ENCODE assay signal across 9 mouse cellular contexts in the genomic region with DNA sequence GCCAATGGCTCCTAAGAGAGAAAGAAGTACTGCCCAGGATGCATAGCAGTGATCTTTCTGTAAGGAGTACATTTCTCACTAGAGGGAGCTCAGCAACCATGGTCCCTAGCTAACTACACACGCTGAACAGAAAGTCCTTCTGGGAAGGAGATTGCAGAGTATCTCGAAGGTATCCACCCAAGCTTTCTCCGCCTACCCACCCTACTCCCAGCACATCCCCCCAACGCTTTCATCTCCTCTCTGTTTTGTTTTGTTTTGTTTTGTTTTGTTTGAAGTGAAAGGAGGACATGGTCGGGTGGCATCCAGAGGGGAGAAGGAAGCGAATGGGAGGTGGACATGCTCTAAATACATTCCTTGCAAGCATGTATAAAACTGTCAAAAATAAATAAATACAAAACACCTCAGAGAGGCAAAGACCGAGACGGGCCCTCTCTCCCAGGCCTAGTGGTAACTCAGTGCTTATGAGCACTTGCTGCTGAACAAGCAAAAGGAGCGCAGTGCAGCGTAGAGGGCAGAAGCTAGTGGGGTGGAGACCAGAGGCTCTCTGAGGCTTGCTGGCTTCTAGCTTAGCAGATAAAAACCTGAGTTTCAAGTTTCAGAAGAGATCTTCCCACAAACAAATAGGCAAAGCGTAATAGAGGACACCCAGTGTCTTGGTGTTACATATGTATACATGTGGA.
DNase-seq lines count a peak whose midpoint lies in the region; ATAC-seq and TF ChIP-seq lines count a peak whose summit lies in the region.
"Had no signal": no experiment of that assay in that cellular context is flagged by ENCODE, and none has a peak within 500 bp of the region (broad histone marks: within the 10 kb centered on the region; RNA-seq: fewer than 3 reads in every experiment).

No protein-coding gene starts in this region.

- no peaks in the 10 kb centered on the region for H3K36me3 ChIP-seq in hindbrain, embryonic 11.5 days (ENCODE audit: control insufficient read depth, insufficient read depth, low read length)
- no peaks in the 10 kb centered on the region for H3K36me3 ChIP-seq in midbrain, postnatal 0 days (ENCODE audit: insufficient read depth, low read length)

- no peak for ATAC-seq in hindbrain, embryonic 11.5 days (ENCODE audit: low FRiP score)
- ATAC-seq in midbrain, postnatal 0 days (ENCODE audit: low FRiP score), result peak; percentile 63; the same call in 1 of the 2 replicates

- peak overlapping the region; percentile 31 for H3K4me3 ChIP-seq in left cerebral cortex, adult 2 months
- no peak overlapping the region for H3K4me3 ChIP-seq in hindbrain, embryonic 11.5 days (ENCODE audit: low read depth, low read length)
- peak overlapping the region; percentile 15; the same call in 1 of the 2 replicates for H3K4me3 ChIP-seq in midbrain, postnatal 0 days (ENCODE audit: low read depth, low read length)

- H3K27me3 ChIP-seq in hindbrain, embryonic 11.5 days (ENCODE audit: control insufficient read depth, insufficient read depth, low read length), result no peaks in the 10 kb centered on the region
- no peaks in the 10 kb centered on the region for H3K27me3 ChIP-seq in midbrain, postnatal 0 days (ENCODE audit: insufficient read depth, low read length)

- WGBS in hindbrain, embryonic 11.5 days, result 71% methylated on average over 11 of the region's 11 CpGs
- WGBS in midbrain, postnatal 0 days, result 60% methylated on average over 11 of the region's 11 CpGs

- no peak overlapping the region for H3K4me2 ChIP-seq in hindbrain, embryonic 11.5 days (replicated peaks; ENCODE audit: low read depth, low read length)
- H3K4me2 ChIP-seq in midbrain, postnatal 0 days (ENCODE audit: low read depth, low read length, poor library complexity, severe bottlenecking), result peak overlapping the region; percentile 33

- H3K27ac ChIP-seq in left cerebral cortex, adult 2 months, result no peak overlapping the region
- no peak overlapping the region for H3K27ac ChIP-seq in hindbrain, embryonic 11.5 days (ENCODE audit: low read depth, low read length)
- H3K27ac ChIP-seq in midbrain, postnatal 0 days (ENCODE audit: low read depth, low read length), result no peak overlapping the region

- peak; percentile 69 for TF ChIP-seq CTCF in left cerebral cortex, adult 2 months (IDR thresholded peaks at IDR 0.05)
- TF ChIP-seq CTCF in midbrain, postnatal 0 days (IDR thresholded peaks at IDR 0.05), result peak; percentile 74

- peak; percentile 22 for DNase-seq in adrenal gland, adult 2 months
- DNase-seq in adrenal gland, postnatal 10 days, result no peak
- DNase-seq in left cerebral cortex, adult 2 months (ENCODE audit: extremely low spot score in 1 of 2, low spot score in 2 of 2), result no peak
- DNase-seq in left cerebral cortex, postnatal 4 days, result no peak
- DNase-seq in hindbrain, embryonic 11.5 days (ENCODE audit: low spot score), result peak; percentile 4
- DNase-seq in midbrain, postnatal 0 days (ENCODE audit: low spot score), result peak; percentile 71
- no peak for DNase-seq in ovary, postnatal 14 days (ENCODE audit: low spot score)
- DNase-seq in thymus, postnatal 0 days (ENCODE audit: low spot score), result no peak
- DNase-seq: B cell, adult 2 months had no signal

- H3K9me3 ChIP-seq in hindbrain, embryonic 11.5 days (ENCODE audit: control insufficient read depth, low read length), result no peaks in the 10 kb centered on the region
- no peaks in the 10 kb centered on the region for H3K9me3 ChIP-seq in midbrain, postnatal 0 days (ENCODE audit: low read length)

- intact Hi-C loops in left cerebral cortex, adult 2 months (cut with DNase I), result loop anchor here (5.0 to 10.0 kb wide), 2 partner anchors 83 to 275 kb away; partner anchors contain the start of gene Gcfc2
- intact Hi-C loops in left cerebral cortex, postnatal 4 days (cut with DNase I), result loop anchor here (10.0 kb wide), 1 partner anchor 85 kb away; the partner anchor contains the start of gene Gcfc2

- no peak overlapping the region for H3K9ac ChIP-seq in hindbrain, embryonic 11.5 days (ENCODE audit: low read depth, low read length)
- H3K9ac ChIP-seq in midbrain, postnatal 0 days (replicated peaks; ENCODE audit: low read length, poor library complexity, severe bottlenecking), result no peak overlapping the region

- H3K4me1 ChIP-seq in hindbrain, embryonic 11.5 days (replicated peaks; ENCODE audit: control insufficient read depth, insufficient read depth, low read length), result no peaks in the 10 kb centered on the region
- H3K4me1 ChIP-seq in midbrain, postnatal 0 days (ENCODE audit: insufficient read depth, low read length), result no peaks in the 10 kb centered on the region

Comparison
In these comparisons a context has a peak if more than half of its experiments do, and no peak if none do; other contexts are left out.
1. DNase-seq: peak in adrenal gland, adult 2 months (single experiment), hindbrain, embryonic 11.5 days (single experiment) and midbrain, postnatal 0 days (single experiment); none in adrenal gland, postnatal 10 days (single experiment), left cerebral cortex, adult 2 months (0 of 2), left cerebral cortex, postnatal 4 days (single experiment), ovary, postnatal 14 days (single experiment) and thymus, postnatal 0 days (single experiment).